Mouse (Mus musculus): Measurements from ENCODE around the gene Fam221a. TPM values are rescaled to one million over a fixed set of nuclear protein-coding genes. Genes with fewer than 3 reads are reported as not detected.
A peak's percentile ranks its signal among the peaks of the same experiment; 100 is the strongest.

The Fam221a gene
- 6.0 and 7.1 TPM in 2 replicates for polyA plus RNA-seq (2014; fragmentation: Nextera tagmentation; extraction: Ambion mirVana)

DNA sequence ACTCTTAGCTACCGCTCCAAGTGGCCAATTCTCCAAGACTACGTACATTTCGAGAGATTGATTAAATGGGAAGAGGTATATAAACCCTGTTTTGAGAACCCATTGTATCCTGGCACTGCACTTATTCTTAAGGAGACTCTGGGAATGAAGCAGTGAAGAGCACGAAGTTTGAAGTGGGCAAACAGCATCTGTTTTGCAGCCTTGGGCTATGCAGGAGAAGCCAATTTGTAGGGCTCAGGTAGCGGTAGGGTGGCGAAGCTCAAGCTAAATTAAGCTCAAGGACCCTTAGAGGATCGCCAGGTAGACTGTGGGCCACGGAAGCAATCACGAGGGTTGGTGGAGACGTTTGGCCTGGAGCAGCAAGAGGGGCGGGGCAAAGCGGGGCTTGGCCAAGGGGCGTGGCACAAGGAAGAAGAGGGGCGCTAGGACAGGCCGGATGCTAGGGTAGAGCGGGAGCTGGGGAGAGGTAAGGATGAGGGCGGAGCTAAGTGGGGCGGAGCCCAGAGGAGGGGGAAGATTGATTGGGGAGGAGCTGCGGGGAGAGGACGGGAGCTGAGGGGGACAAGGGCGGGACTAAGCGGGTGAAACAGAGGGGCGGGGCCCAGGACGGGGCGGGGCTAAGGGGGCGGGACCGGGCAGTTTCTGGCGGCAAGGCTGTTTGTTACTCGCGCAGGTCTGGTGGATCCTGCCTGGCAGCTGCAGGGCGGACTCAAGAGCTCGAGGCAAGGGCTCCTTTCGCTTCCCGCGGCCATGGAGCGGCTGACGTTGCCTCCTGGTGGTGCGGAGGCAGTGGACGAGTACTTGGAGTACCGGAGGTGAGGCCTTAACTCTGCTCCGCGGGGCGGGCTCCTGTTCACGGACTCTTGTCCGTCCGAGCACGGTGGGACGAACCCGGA lies at the start of gene Fam221a:
Gene Fam221a, plus strand, starts transcription at position 581 of the 896 bp plus-strand sequence.
- Histone ChIP-seq H3K9me3 (replicated peaks; ENCODE audit: control insufficient read depth, low read length) (no peaks in the 10 kb centered on the region), H3K36me3 (replicated peaks; ENCODE audit: control insufficient read depth, insufficient read depth, low read depth, low read length) (no peaks in the 10 kb centered on the region), H3K27me3 (ENCODE audit: control insufficient read depth, insufficient read depth, low read length) (no peaks in the 10 kb centered on the region), H3K9ac (replicated peaks; ENCODE audit: low read length) (peak within 1 kb of the TSS; percentile 68), H3K4me3 (ENCODE audit: low read depth, low read length) (peak within 1 kb of the TSS; percentile 46), H3K4me1 (ENCODE audit: control insufficient read depth, insufficient read depth, low read length) (no peaks in the 10 kb centered on the region), H3K27ac (replicated peaks; ENCODE audit: low read depth, low read length) (no peak within 1 kb of the TSS; the same call in 1 of the 2 replicates), H3K4me2 (ENCODE audit: low read depth, low read length) (peak within 1 kb of the TSS; percentile 86)
- DNase-seq (ENCODE audit: low spot score) = peak; percentile 95
- 4% methylated on average over 44 of the region's 49 CpGs for WGBS
- ATAC-seq (replicated peaks; ENCODE audit: insufficient number of reproducible peaks, low FRiP score, low TSS enrichment, low read depth) = peak; percentile 98

GRCm38 (mm10) chr6:49318966-49319594 lies 48.5 kb upstream of the Fam221a start, which contains the start of gene Ccdc126:
Gene Ccdc126, plus strand, starts transcription at chr6:49319274.
- ATAC-seq (replicated peaks; ENCODE audit: insufficient number of reproducible peaks, low FRiP score, low TSS enrichment, low read depth) (peak; percentile 99), DNase-seq (ENCODE audit: low spot score) (peak; percentile 99)
- WGBS = under 1% methylated on average over 47 of the region's 47 CpGs
- Histone ChIP-seq H3K27me3 (ENCODE audit: control insufficient read depth, insufficient read depth, low read length) (no peaks in the 10 kb centered on the region), H3K4me1 (ENCODE audit: control insufficient read depth, insufficient read depth, low read length) (no peaks in the 10 kb centered on the region), H3K27ac (replicated peaks; ENCODE audit: low read depth, low read length) (0 out of 2 replicates have a peak within 1 kb of the TSS, but pooled peaks have one; percentile 43), H3K4me3 (ENCODE audit: low read depth, low read length) (peak within 1 kb of the TSS; percentile 59), H3K9me3 (replicated peaks; ENCODE audit: control insufficient read depth, low read length) (no peaks in the 10 kb centered on the region), H3K36me3 (replicated peaks; ENCODE audit: control insufficient read depth, insufficient read depth, low read depth, low read length) (no peaks in the 10 kb centered on the region), H3K4me2 (ENCODE audit: low read depth, low read length) (peak within 1 kb of the TSS; percentile 60), H3K9ac (replicated peaks; ENCODE audit: low read length) (peak within 1 kb of the TSS; percentile 58)

DNA sequence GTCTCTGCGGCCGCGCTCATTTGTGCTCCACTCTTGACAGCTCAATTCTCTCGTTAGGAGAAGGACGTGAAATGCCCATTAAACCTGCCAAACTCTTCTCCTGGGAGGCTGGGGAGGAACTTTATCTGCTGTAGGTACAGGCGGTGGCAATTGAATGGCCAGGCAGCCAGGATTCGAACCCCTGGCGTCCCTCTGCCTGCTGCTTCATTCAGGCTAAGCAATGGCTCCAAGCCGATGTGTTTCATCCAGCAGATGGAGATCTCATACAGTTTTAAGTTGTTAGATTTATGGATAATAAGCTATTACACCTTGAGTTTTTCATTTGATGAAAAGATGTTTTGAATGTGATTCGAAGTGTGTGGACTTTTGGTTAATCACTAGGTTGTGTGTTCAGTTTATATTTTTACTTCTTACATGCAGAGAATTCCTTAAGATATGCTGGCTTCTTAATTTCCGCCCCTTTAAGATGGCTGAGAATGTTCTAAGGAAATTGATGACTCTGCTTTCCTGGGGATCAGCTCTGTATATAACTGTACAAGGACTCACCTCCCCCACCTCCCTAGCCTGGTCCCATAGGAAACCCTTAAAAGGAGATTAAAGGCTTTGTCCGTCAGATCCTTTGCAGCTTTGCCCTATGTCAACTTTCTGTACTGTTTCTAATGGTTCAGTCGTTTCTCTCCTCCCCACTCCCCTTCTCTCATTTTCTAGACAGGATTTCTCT lies 47.8 kb upstream of the Fam221a start:
- no peaks in the 10 kb centered on the region for H3K4me1 ChIP-seq (ENCODE audit: control insufficient read depth, insufficient read depth, low read length)
- 14% methylated on average over 13 of the region's 13 CpGs for WGBS
- ATAC-seq (replicated peaks; ENCODE audit: insufficient number of reproducible peaks, low FRiP score, low TSS enrichment, low read depth) (no peak; the same call in 1 of the 2 replicates), DNase-seq (ENCODE audit: low spot score) (peak; percentile 52)
- no peaks in the 10 kb centered on the region for H3K27me3 ChIP-seq (ENCODE audit: control insufficient read depth, insufficient read depth, low read length)
- H3K9me3 ChIP-seq (replicated peaks; ENCODE audit: control insufficient read depth, low read length) = no peaks in the 10 kb centered on the region
- H3K9ac ChIP-seq (replicated peaks; ENCODE audit: low read length) = peak overlapping the region; percentile 58
- no peaks in the 10 kb centered on the region for H3K36me3 ChIP-seq (replicated peaks; ENCODE audit: control insufficient read depth, insufficient read depth, low read depth, low read length)
- H3K4me3 ChIP-seq (ENCODE audit: low read depth, low read length) = peak overlapping the region; percentile 59
- peak overlapping the region; percentile 60 for H3K4me2 ChIP-seq (ENCODE audit: low read depth, low read length)
- 0 out of 2 replicates have a peak overlapping the region, but pooled peaks have one; percentile 43 for H3K27ac ChIP-seq (replicated peaks; ENCODE audit: low read depth, low read length)

DNA sequence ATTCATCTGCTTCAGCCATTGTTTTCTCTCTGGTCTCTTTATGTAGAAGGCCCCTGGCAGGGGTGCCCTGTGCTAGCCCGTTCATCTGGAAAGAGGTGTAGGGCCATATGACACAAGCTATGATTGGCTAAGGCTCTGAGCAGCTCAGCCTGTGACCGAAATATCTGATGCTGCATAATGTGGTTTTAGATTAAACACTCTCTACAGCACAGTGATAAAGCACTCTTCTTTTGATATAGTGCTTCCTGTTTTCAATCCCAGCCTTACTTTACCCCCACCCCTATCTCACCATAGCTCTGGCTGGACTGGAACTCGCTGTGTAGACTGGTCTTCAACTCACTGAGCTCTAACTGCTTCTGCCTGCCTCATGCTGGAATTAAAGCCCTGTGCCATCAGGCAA lies 46.2 kb upstream of the Fam221a start:
- Histone ChIP-seq H3K9me3 (replicated peaks; ENCODE audit: control insufficient read depth, low read length) (no peaks in the 10 kb centered on the region), H3K27ac (replicated peaks; ENCODE audit: low read depth, low read length) (no peak overlapping the region), H3K4me3 (ENCODE audit: low read depth, low read length) (no peak overlapping the region), H3K4me1 (ENCODE audit: control insufficient read depth, insufficient read depth, low read length) (no peaks in the 10 kb centered on the region), H3K27me3 (ENCODE audit: control insufficient read depth, insufficient read depth, low read length) (no peaks in the 10 kb centered on the region), H3K4me2 (ENCODE audit: low read depth, low read length) (no peak overlapping the region), H3K9ac (replicated peaks; ENCODE audit: low read length) (no peak overlapping the region), H3K36me3 (replicated peaks; ENCODE audit: control insufficient read depth, insufficient read depth, low read depth, low read length) (no peaks in the 10 kb centered on the region)
- no peak for ATAC-seq (replicated peaks; ENCODE audit: insufficient number of reproducible peaks, low FRiP score, low TSS enrichment, low read depth)
- 92% methylated on average over 3 of the region's 3 CpGs for WGBS
- no peak for DNase-seq (ENCODE audit: low spot score)

- ATAC-seq (replicated peaks; ENCODE audit: insufficient number of reproducible peaks, low FRiP score, low TSS enrichment, low read depth) (no peak), DNase-seq (ENCODE audit: low spot score) (no peak)
- no peak overlapping the region for H3K27ac ChIP-seq (replicated peaks; ENCODE audit: low read depth, low read length)
- H3K36me3 ChIP-seq (replicated peaks; ENCODE audit: control insufficient read depth, insufficient read depth, low read depth, low read length) = no peaks in the 10 kb centered on the region
- H3K4me2 ChIP-seq (ENCODE audit: low read depth, low read length) = no peak overlapping the region
- H3K9ac ChIP-seq (replicated peaks; ENCODE audit: low read length) = no peak overlapping the region
- H3K27me3 ChIP-seq (ENCODE audit: control insufficient read depth, insufficient read depth, low read length) = no peaks in the 10 kb centered on the region
- H3K4me3 ChIP-seq (ENCODE audit: low read depth, low read length) = no peak overlapping the region
- H3K4me1 ChIP-seq (ENCODE audit: control insufficient read depth, insufficient read depth, low read length) = no peaks in the 10 kb centered on the region
- H3K9me3 ChIP-seq (replicated peaks; ENCODE audit: control insufficient read depth, low read length) = no peaks in the 10 kb centered on the region
These were observed 45.5 kb upstream of the Fam221a start for GRCm38 (mm10) chr6:49322056-49322455.

DNA sequence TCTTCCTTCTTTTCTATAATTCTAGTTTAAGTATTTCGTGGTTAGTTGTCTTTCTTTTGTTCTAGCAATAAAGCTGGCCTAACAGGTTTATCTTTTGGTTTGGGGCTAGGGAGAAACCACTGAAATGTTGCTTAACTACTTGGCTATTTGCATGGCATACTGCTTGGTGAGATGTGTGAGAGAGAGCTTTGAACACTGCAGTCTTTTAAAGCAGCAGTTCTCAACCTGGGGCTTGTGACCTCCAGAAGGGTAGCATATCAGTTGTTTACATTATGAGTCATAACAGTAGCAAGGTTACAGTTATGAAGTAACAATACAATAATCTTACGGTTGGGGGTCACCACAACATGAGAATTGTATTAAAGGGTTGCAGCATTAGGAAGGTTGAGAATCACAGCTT lies 44.6 kb upstream of the Fam221a start:
- H3K27ac ChIP-seq (replicated peaks; ENCODE audit: low read depth, low read length) = no peak overlapping the region
- no peaks in the 10 kb centered on the region for H3K9me3 ChIP-seq (replicated peaks; ENCODE audit: control insufficient read depth, low read length)
- H3K9ac ChIP-seq (replicated peaks; ENCODE audit: low read length) = no peak overlapping the region
- 66% methylated on average over 2 of the region's 2 CpGs for WGBS
- no peaks in the 10 kb centered on the region for H3K27me3 ChIP-seq (ENCODE audit: control insufficient read depth, insufficient read depth, low read length)
- H3K4me3 ChIP-seq (ENCODE audit: low read depth, low read length) = no peak overlapping the region
- H3K4me1 ChIP-seq (ENCODE audit: control insufficient read depth, insufficient read depth, low read length) = no peaks in the 10 kb centered on the region
- no peaks in the 10 kb centered on the region for H3K36me3 ChIP-seq (replicated peaks; ENCODE audit: control insufficient read depth, insufficient read depth, low read depth, low read length)
- H3K4me2 ChIP-seq (ENCODE audit: low read depth, low read length) = no peak overlapping the region
- no peak for ATAC-seq (replicated peaks; ENCODE audit: insufficient number of reproducible peaks, low FRiP score, low TSS enrichment, low read depth)
- no peak for DNase-seq (ENCODE audit: low spot score)

GRCm38 (mm10) chr6:49324528-49324927 lies 43.0 kb upstream of the Fam221a start:
- Histone ChIP-seq H3K4me2 (ENCODE audit: low read depth, low read length) (no peak overlapping the region), H3K4me1 (ENCODE audit: control insufficient read depth, insufficient read depth, low read length) (no peaks in the 10 kb centered on the region), H3K27me3 (ENCODE audit: control insufficient read depth, insufficient read depth, low read length) (no peaks in the 10 kb centered on the region), H3K9me3 (replicated peaks; ENCODE audit: control insufficient read depth, low read length) (no peaks in the 10 kb centered on the region), H3K27ac (replicated peaks; ENCODE audit: low read depth, low read length) (no peak overlapping the region), H3K9ac (replicated peaks; ENCODE audit: low read length) (no peak overlapping the region), H3K4me3 (ENCODE audit: low read depth, low read length) (no peak overlapping the region), H3K36me3 (replicated peaks; ENCODE audit: control insufficient read depth, insufficient read depth, low read depth, low read length) (no peaks in the 10 kb centered on the region)
- ATAC-seq (replicated peaks; ENCODE audit: insufficient number of reproducible peaks, low FRiP score, low TSS enrichment, low read depth) (no peak), DNase-seq (ENCODE audit: low spot score) (no peak)
- WGBS = 63% methylated on average over 2 of the region's 2 CpGs

Measured in embryonic facial prominence, embryonic 11.5 days (tissue).